Mouse (Mus musculus): ENCODE results near the gene Nploc4. TPM values are rescaled to one million over a fixed set of nuclear protein-coding genes. Genes with fewer than 3 reads are reported as not detected.

Gene Nploc4
- polyA plus RNA-seq, 1 experiment from 2014 or later = 15.6 TPM

- ATAC-seq = no peak
- 78% methylated on average over 1 of the region's 1 CpGs for WGBS
- Histone ChIP-seq H3K36me3 (ENCODE audit: control insufficient read depth, insufficient read depth) (peaks cover 90% of the 10 kb centered on the region), H3K9me3 (ENCODE audit: control insufficient read depth) (no peaks in the 10 kb centered on the region), H3K27ac (ENCODE audit: low read depth, low read length) (no peak overlapping the region), H3K9ac (ENCODE audit: low read depth, low read length) (no peak overlapping the region), H3K4me2 (replicated peaks; ENCODE audit: low read depth) (no peak overlapping the region), H3K4me3 (ENCODE audit: low read depth, low read length) (no peak overlapping the region), H3K27me3 (replicated peaks; ENCODE audit: control insufficient read depth, insufficient read depth, low read length) (no peaks in the 10 kb centered on the region), H3K4me1 (replicated peaks; ENCODE audit: control insufficient read depth, insufficient read depth, low read length) (no peaks in the 10 kb centered on the region)
- TF ChIP-seq CTCF (IDR thresholded peaks at IDR 0.05; ENCODE audit: low read depth) = no peak
Observed at GRCm38 (mm10) chr11:120406445-120406844, 31.1 kb downstream of the Nploc4 start.

- no peak for TF ChIP-seq CTCF (IDR thresholded peaks at IDR 0.05; ENCODE audit: low read depth)
- ATAC-seq = no peak
- Histone ChIP-seq H3K4me1 (replicated peaks; ENCODE audit: control insufficient read depth, insufficient read depth, low read length) (no peaks in the 10 kb centered on the region), H3K36me3 (ENCODE audit: control insufficient read depth, insufficient read depth) (peaks cover 90% of the 10 kb centered on the region), H3K27me3 (replicated peaks; ENCODE audit: control insufficient read depth, insufficient read depth, low read length) (no peaks in the 10 kb centered on the region), H3K9me3 (ENCODE audit: control insufficient read depth) (no peaks in the 10 kb centered on the region), H3K9ac (ENCODE audit: low read depth, low read length) (no peak overlapping the region), H3K27ac (ENCODE audit: low read depth, low read length) (no peak overlapping the region), H3K4me3 (ENCODE audit: low read depth, low read length) (no peak overlapping the region), H3K4me2 (replicated peaks; ENCODE audit: low read depth) (no peak overlapping the region)
- WGBS = 93% methylated on average over 3 of the region's 3 CpGs
Observed at GRCm38 (mm10) chr11:120405867-120406266, 31.6 kb downstream of the Nploc4 start.

GRCm38 (mm10) chr11:120404814-120405213 lies 32.7 kb downstream of the Nploc4 start:
- Histone ChIP-seq H3K36me3 (ENCODE audit: control insufficient read depth, insufficient read depth) (peaks cover 90% of the 10 kb centered on the region), H3K9ac (ENCODE audit: low read depth, low read length) (no peak overlapping the region), H3K27ac (ENCODE audit: low read depth, low read length) (no peak overlapping the region), H3K4me2 (replicated peaks; ENCODE audit: low read depth) (no peak overlapping the region), H3K27me3 (replicated peaks; ENCODE audit: control insufficient read depth, insufficient read depth, low read length) (no peaks in the 10 kb centered on the region), H3K9me3 (ENCODE audit: control insufficient read depth) (no peaks in the 10 kb centered on the region), H3K4me3 (ENCODE audit: low read depth, low read length) (no peak overlapping the region), H3K4me1 (replicated peaks; ENCODE audit: control insufficient read depth, insufficient read depth, low read length) (no peaks in the 10 kb centered on the region)
- WGBS = 94% methylated on average over 1 of the region's 1 CpGs
- no peak for ATAC-seq
- TF ChIP-seq CTCF (IDR thresholded peaks at IDR 0.05; ENCODE audit: low read depth) = no peak

- peaks cover 66% of the 10 kb centered on the region for H3K36me3 ChIP-seq (ENCODE audit: control insufficient read depth, insufficient read depth)
- H3K4me3 ChIP-seq (ENCODE audit: low read depth, low read length) = no peak overlapping the region
- no peaks in the 10 kb centered on the region for H3K9me3 ChIP-seq (ENCODE audit: control insufficient read depth)
- no peak overlapping the region for H3K27ac ChIP-seq (ENCODE audit: low read depth, low read length)
- ATAC-seq = no peak
- no peak for TF ChIP-seq CTCF (IDR thresholded peaks at IDR 0.05; ENCODE audit: low read depth)
- WGBS = 95% methylated on average over 2 of the region's 2 CpGs
- no peak overlapping the region for H3K4me2 ChIP-seq (replicated peaks; ENCODE audit: low read depth)
- no peak overlapping the region for H3K9ac ChIP-seq (ENCODE audit: low read depth, low read length)
- H3K27me3 ChIP-seq (replicated peaks; ENCODE audit: control insufficient read depth, insufficient read depth, low read length) = no peaks in the 10 kb centered on the region
- no peaks in the 10 kb centered on the region for H3K4me1 ChIP-seq (replicated peaks; ENCODE audit: control insufficient read depth, insufficient read depth, low read length)
Observed at GRCm38 (mm10) chr11:120399319-120399718, 38.2 kb downstream of the Nploc4 start.

- no peak overlapping the region for H3K4me2 ChIP-seq (replicated peaks; ENCODE audit: low read depth)
- H3K9me3 ChIP-seq (ENCODE audit: control insufficient read depth) = no peaks in the 10 kb centered on the region
- no peaks in the 10 kb centered on the region for H3K4me1 ChIP-seq (replicated peaks; ENCODE audit: control insufficient read depth, insufficient read depth, low read length)
- no peak for ATAC-seq
- H3K27me3 ChIP-seq (replicated peaks; ENCODE audit: control insufficient read depth, insufficient read depth, low read length) = no peaks in the 10 kb centered on the region
- TF ChIP-seq CTCF (IDR thresholded peaks at IDR 0.05; ENCODE audit: low read depth) = no peak
- H3K9ac ChIP-seq (ENCODE audit: low read depth, low read length) = no peak overlapping the region
- WGBS = 90% methylated on average over 2 of the region's 2 CpGs
- H3K4me3 ChIP-seq (ENCODE audit: low read depth, low read length) = no peak overlapping the region
- peaks cover 66% of the 10 kb centered on the region for H3K36me3 ChIP-seq (ENCODE audit: control insufficient read depth, insufficient read depth)
- no peak overlapping the region for H3K27ac ChIP-seq (ENCODE audit: low read depth, low read length)
Observed at GRCm38 (mm10) chr11:120397602-120398001, 39.9 kb downstream of the Nploc4 start.

- 0 out of 2 replicates have a peak, but pooled peaks have one; percentile 31 for ATAC-seq
- Histone ChIP-seq H3K4me2 (replicated peaks; ENCODE audit: low read depth) (no peak overlapping the region), H3K4me1 (replicated peaks; ENCODE audit: control insufficient read depth, insufficient read depth, low read length) (no peaks in the 10 kb centered on the region), H3K36me3 (ENCODE audit: control insufficient read depth, insufficient read depth) (peaks cover 60% of the 10 kb centered on the region), H3K4me3 (ENCODE audit: low read depth, low read length) (no peak overlapping the region), H3K27ac (ENCODE audit: low read depth, low read length) (no peak overlapping the region), H3K9ac (ENCODE audit: low read depth, low read length) (no peak overlapping the region), H3K27me3 (replicated peaks; ENCODE audit: control insufficient read depth, insufficient read depth, low read length) (no peaks in the 10 kb centered on the region), H3K9me3 (ENCODE audit: control insufficient read depth) (no peaks in the 10 kb centered on the region)
- 59% methylated on average over 4 of the region's 4 CpGs for WGBS
- TF ChIP-seq CTCF (IDR thresholded peaks at IDR 0.05; ENCODE audit: low read depth) = no peak
Observed at GRCm38 (mm10) chr11:120395661-120396060, 41.8 kb downstream of the Nploc4 start.

GRCm38 (mm10) chr11:120388580-120388979 lies 48.9 kb downstream of the Nploc4 start:
- WGBS = 91% methylated on average over 9 of the region's 9 CpGs

More at GRCm38 (mm10) chr11:120388580-120388979, 48.9 kb downstream of the Nploc4 start:
- no peak for TF ChIP-seq CTCF (IDR thresholded peaks at IDR 0.05; ENCODE audit: low read depth)
- Histone ChIP-seq H3K36me3 (ENCODE audit: control insufficient read depth, insufficient read depth) (peaks cover 71% of the 10 kb centered on the region), H3K9me3 (ENCODE audit: control insufficient read depth) (no peaks in the 10 kb centered on the region), H3K9ac (ENCODE audit: low read depth, low read length) (no peak overlapping the region), H3K4me3 (ENCODE audit: low read depth, low read length) (no peak overlapping the region), H3K27ac (ENCODE audit: low read depth, low read length) (no peak overlapping the region), H3K4me1 (replicated peaks; ENCODE audit: control insufficient read depth, insufficient read depth, low read length) (no peaks in the 10 kb centered on the region), H3K4me2 (replicated peaks; ENCODE audit: low read depth) (no peak overlapping the region), H3K27me3 (replicated peaks; ENCODE audit: control insufficient read depth, insufficient read depth, low read length) (no peaks in the 10 kb centered on the region)
- no peak for ATAC-seq

Data from intestine, postnatal 0 days (tissue).